Mouse (Mus musculus) brain, embryonic 18.5 days (tissue): Measurements from ENCODE around the gene Kdf1.

ENCODE experiments used
- DNase-seq: peaks from one replicate; pipeline ENCODE4 v3.0.0-alpha.2; 2012; ENCODE audit warnings: low read depth, low spot score

Kdf1 gene

GRCm38 (mm10) chr4:133518601-133519368, at the start of gene Kdf1:
TSS of gene Kdf1 (plus strand) at chr4:133518963.
- DNase-seq, result no peak

GRCm38 (mm10) chr4:133469122-133469521, 49.6 kb upstream of the Kdf1 start:
- DNase-seq, result no peak

- DNase-seq, result no peak
These were observed 47.5 kb upstream of the Kdf1 start for GRCm38 (mm10) chr4:133471135-133471821.

- no peak for DNase-seq
These were observed 44.9 kb upstream of the Kdf1 start for GRCm38 (mm10) chr4:133473833-133474232.

- DNase-seq, result peak; percentile 89
These were observed 39.1 kb upstream of the Kdf1 start, which contains the start of gene Tent5b for GRCm38 (mm10) chr4:133479458-133480184. TSS of gene Tent5b (plus strand) at chr4:133480132.

DNA sequence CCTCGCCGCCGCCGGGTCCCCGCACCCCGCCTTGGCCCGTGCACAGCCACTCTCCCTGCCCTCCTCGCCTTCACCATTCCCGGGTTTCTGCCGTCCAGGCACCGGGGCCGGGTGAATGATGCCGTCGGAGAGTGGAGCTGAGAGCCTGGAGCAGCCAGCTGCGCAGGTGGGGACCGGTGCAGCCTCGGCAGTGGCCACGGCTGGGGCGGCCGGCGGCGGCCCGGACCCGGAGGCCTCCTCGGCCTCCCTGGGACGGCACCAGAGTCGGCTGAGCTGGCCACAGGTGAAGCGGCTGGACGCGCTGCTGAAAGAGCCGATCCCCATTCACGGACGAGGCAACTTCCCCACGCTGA, 38.6 kb upstream of the Kdf1 start:
- no peak for DNase-seq

- no peak for DNase-seq
These were observed 38.0 kb upstream of the Kdf1 start for GRCm38 (mm10) chr4:133480754-133481153.

DNA sequence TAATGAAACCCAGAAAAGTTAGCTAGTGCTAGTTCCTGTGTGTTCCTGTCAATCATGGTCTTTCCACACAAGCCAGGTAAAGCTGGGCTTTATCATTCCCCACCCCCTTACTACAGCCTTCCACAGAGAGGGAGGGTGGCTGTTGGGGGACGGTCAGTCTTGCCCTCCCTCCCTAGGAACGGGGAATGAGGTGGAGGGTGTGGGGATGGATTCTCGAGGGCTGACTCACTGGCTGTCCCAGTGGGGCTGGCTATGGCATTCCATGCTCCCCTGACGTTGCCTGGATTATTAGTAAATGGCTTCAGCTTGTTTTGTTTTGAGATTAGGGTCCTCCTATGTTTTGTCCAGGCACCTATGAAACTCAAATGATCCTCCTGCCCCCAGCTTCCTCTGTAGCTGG, 37.3 kb upstream of the Kdf1 start:
- no peak for DNase-seq

- DNase-seq, result no peak
These were observed 36.3 kb upstream of the Kdf1 start for GRCm38 (mm10) chr4:133482479-133482878.

- no peak for DNase-seq
These were observed 34.3 kb upstream of the Kdf1 start for GRCm38 (mm10) chr4:133484266-133485025.

GRCm38 (mm10) chr4:133485691-133486425, 32.9 kb upstream of the Kdf1 start:
- no peak for DNase-seq

- no peak for DNase-seq
These were observed 31.9 kb upstream of the Kdf1 start for GRCm38 (mm10) chr4:133486673-133487357.

DNA sequence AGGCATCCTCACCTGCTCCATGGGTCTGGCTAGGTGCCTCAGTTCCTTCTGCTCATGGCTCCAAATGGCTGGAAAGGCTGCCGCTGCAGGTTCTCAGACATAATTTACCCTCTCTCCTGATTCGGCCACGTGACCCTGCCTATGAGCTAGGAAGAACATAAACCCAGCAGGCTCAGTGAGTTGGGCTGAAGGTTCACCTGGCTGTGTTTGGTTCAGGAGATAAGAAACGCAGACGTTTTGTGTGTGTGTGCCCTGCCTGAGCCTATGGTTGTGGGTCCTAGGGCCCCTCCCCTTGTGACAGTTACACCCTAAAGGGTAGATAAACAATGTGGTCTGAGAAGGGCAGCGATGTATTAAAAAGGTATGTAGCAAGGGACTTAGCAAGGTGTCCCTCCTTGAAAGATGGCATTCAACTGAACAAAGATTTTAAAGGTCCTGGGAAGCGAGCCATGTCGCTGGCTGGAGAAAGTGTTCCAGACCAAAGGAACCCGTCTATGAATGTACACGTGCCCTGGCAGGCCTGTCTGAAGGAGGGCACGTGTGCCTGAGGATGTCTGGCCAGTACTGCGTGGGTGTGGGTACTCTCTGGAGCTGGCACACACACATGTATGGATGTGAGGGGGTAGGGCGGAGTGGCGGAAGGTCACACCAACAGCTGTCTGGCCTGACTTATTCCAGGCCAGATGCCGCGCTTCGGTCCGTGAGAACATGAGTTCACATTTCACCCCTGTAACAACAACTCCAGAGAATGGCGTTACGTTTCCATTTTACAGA, 30.0 kb upstream of the Kdf1 start:
- no peak for DNase-seq

- no peak for DNase-seq
These were observed 29.1 kb upstream of the Kdf1 start for GRCm38 (mm10) chr4:133489489-133490245.

- DNase-seq, result no peak
These were observed 27.0 kb upstream of the Kdf1 start for GRCm38 (mm10) chr4:133491800-133492199.

GRCm38 (mm10) chr4:133493895-133494294, 24.9 kb upstream of the Kdf1 start:
- no peak for DNase-seq

DNA sequence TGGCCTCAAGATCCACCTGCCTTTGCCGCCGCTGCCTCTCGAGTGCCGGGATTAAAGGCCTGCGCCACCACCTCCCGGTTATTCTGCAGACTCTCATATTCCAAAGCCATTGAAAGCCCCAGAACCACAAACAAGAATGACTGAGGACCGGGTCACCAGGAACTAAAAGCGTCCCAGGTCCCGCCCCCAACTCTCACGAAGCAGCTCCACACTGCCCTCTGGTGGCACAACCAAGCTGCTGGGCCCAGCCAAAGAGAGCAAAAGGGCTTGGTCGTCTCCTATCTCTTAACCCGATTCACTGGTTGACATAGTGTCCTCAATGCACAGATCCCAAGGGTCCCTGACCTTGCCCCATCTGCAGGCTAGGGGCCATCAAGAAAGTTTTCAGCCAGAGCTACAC, 24.3 kb upstream of the Kdf1 start:
- no peak for DNase-seq

GRCm38 (mm10) chr4:133494867-133495266, 23.9 kb upstream of the Kdf1 start:
- no peak for DNase-seq

DNA sequence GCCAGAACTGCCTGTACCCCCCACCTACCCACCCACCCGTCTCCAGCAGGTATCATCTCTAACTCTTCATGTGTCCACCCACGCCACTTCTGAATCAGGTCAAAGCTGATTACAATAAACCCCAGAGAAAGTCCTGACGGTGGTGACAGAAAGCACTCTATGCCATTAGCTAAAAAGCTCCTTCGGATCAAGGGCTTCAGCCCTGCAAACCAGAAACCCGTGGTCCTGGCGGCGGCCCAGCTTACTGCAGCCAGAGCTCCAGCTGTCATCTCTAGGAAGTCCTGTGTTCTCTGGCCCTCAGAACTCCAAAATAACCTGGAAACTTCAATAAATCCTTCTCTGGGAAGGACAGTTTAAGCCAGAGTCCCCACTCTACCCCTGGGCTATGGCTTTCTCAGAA, 23.1 kb upstream of the Kdf1 start:
- no peak for DNase-seq
